Mouse (Mus musculus): Measurements from ENCODE around the gene Asf1b. TPM values are rescaled to one million over a fixed set of nuclear protein-coding genes. Genes with fewer than 3 reads are reported as not detected.
"Not testable (repeated sequence)": the region's sequence is repeated elsewhere in the genome, so short reads cannot be mapped to it uniquely, and the experiment has no call there.

Asf1b gene
- polyA plus RNA-seq, 1 experiment from 2014 or later: 12.8 TPM

GRCm38 (mm10) chr8:83981533-83981932 lies 26.2 kb downstream of the Asf1b start:
- Histone ChIP-seq H3K4me1 (replicated peaks) (peaks cover 20% of the 10 kb centered on the region), H3K9ac (no peak overlapping the region), H3K36me3 (peaks cover 56% of the 10 kb centered on the region), H3K4me2 (no peak overlapping the region), H3K4me3 (no peak overlapping the region), H3K27me3 (no peaks in the 10 kb centered on the region), H3K27ac (replicated peaks) (no peak overlapping the region), H3K9me3 (no peaks in the 10 kb centered on the region)
- WGBS: 95% methylated on average over 7 of the region's 7 CpGs
- ATAC-seq (ENCODE audit: low FRiP score, low read depth): no peak

GRCm38 (mm10) chr8:83982449-83982848 lies 27.1 kb downstream of the Asf1b start:
- peaks cover 11% of the 10 kb centered on the region for H3K4me1 ChIP-seq (replicated peaks)
- no peak overlapping the region for H3K9ac ChIP-seq
- no peak for ATAC-seq (ENCODE audit: low FRiP score, low read depth)
- no peak overlapping the region for H3K4me3 ChIP-seq
- H3K27me3 ChIP-seq: no peaks in the 10 kb centered on the region
- H3K27ac ChIP-seq (replicated peaks): no peak overlapping the region
- H3K9me3 ChIP-seq: no peaks in the 10 kb centered on the region
- H3K36me3 ChIP-seq: peaks cover 65% of the 10 kb centered on the region
- no peak overlapping the region for H3K4me2 ChIP-seq
- WGBS: 93% methylated on average over 4 of the region's 4 CpGs

DNA sequence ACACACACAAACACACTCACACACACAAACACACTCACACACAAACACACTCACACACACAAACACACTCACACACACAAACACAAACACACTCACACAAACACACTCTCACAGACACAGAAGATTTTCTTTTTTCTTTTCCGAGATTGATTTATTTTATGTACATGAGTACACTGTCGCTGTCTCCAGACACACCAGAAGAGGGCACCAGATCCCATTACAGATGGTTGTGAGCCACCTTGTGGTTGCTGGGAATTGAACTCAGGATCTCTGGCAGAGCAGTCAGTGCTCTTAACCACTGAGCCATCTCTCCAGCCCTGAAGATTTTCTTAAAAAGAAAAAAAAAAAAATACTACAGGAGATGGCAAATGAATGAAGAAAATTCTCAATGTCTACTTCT lies 27.9 kb downstream of the Asf1b start:
- WGBS: 98% methylated on average over 2 of the region's 2 CpGs
- not testable (repeated sequence) for H3K9ac ChIP-seq; ATAC-seq (ENCODE audit: low FRiP score, low read depth); H3K27me3 ChIP-seq; H3K4me3 ChIP-seq; H3K4me1 ChIP-seq (replicated peaks); H3K27ac ChIP-seq (replicated peaks); H3K4me2 ChIP-seq; H3K9me3 ChIP-seq
- peaks cover 73% of the 10 kb centered on the region for H3K36me3 ChIP-seq

GRCm38 (mm10) chr8:83989243-83989642 lies 33.9 kb downstream of the Asf1b start:
- WGBS: 92% methylated on average over 7 of the region's 7 CpGs
- Histone ChIP-seq H3K9me3 (no peaks in the 10 kb centered on the region), H3K27me3 (no peaks in the 10 kb centered on the region), H3K9ac (no peak overlapping the region), H3K27ac (replicated peaks) (no peak overlapping the region), H3K36me3 (peaks cover 80% of the 10 kb centered on the region), H3K4me2 (no peak overlapping the region), H3K4me1 (replicated peaks) (no peaks in the 10 kb centered on the region), H3K4me3 (no peak overlapping the region)
- no peak for ATAC-seq (ENCODE audit: low FRiP score, low read depth)

DNA sequence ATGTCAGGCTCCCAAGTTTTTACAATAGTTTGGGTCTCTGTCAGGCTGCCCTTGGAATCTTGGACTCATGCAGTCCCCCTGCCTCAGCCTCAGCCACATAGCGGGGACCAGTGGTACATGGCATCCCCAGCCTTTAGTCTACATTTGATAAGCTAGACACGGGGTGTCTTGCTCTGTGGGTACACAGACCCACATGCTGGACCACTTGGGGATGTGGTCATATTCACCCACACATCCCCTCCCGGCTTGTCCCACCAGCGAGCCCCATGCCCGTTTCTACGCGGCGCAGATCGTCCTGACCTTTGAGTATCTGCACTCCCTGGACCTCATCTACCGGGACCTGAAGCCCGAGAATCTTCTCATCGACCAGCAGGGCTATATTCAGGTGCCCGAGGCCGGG lies 34.9 kb downstream of the Asf1b start:
- H3K27me3 ChIP-seq: no peaks in the 10 kb centered on the region
- no peaks in the 10 kb centered on the region for H3K9me3 ChIP-seq
- no peak overlapping the region for H3K9ac ChIP-seq
- no peak for ATAC-seq (ENCODE audit: low FRiP score, low read depth)
- H3K36me3 ChIP-seq: peaks cover 81% of the 10 kb centered on the region
- WGBS: 94% methylated on average over 14 of the region's 14 CpGs
- no peak overlapping the region for H3K4me3 ChIP-seq
- H3K27ac ChIP-seq (replicated peaks): no peak overlapping the region
- H3K4me2 ChIP-seq: no peak overlapping the region
- H3K4me1 ChIP-seq (replicated peaks): no peaks in the 10 kb centered on the region

GRCm38 (mm10) chr8:83992488-83992887 lies 37.2 kb downstream of the Asf1b start:
- 83% methylated on average over 2 of the region's 2 CpGs for WGBS
- Histone ChIP-seq H3K4me2 (no peak overlapping the region), H3K9ac (no peak overlapping the region), H3K27ac (replicated peaks) (no peak overlapping the region), H3K4me3 (no peak overlapping the region), H3K27me3 (no peaks in the 10 kb centered on the region), H3K36me3 (peaks cover 60% of the 10 kb centered on the region), H3K4me1 (replicated peaks) (peaks cover 9% of the 10 kb centered on the region), H3K9me3 (no peaks in the 10 kb centered on the region)
- no peak for ATAC-seq (ENCODE audit: low FRiP score, low read depth)

- 92% methylated on average over 3 of the region's 3 CpGs for WGBS
- H3K36me3 ChIP-seq: peaks cover 47% of the 10 kb centered on the region
- no peak overlapping the region for H3K27ac ChIP-seq (replicated peaks)
- ATAC-seq (ENCODE audit: low FRiP score, low read depth): no peak
- H3K9me3 ChIP-seq: no peaks in the 10 kb centered on the region
- peaks cover 17% of the 10 kb centered on the region for H3K4me1 ChIP-seq (replicated peaks)
- no peaks in the 10 kb centered on the region for H3K27me3 ChIP-seq
- H3K4me3 ChIP-seq: no peak overlapping the region
- no peak overlapping the region for H3K9ac ChIP-seq
- H3K4me2 ChIP-seq: no peak overlapping the region
These were observed 38.7 kb downstream of the Asf1b start for GRCm38 (mm10) chr8:83994030-83994429.

DNA sequence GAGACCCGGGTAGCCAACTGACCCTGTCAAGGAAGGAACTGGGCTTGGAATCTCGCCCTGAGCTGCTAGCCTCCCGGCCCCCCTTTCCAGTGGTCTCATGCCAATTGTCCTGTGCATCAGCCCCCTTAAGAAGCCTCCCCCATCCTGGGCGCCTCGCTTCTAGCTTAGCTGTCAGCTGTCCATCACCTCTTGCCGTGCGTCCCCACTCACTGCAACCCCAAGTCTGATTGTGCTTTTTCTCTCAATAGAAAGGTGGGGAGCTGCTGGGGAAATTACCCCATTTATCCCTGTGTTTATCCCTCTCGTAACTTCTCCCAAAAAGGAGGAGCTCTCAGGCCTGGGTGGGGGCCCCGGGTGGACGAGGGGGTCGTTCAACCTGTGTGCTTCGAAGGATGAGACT lies 40.7 kb downstream of the Asf1b start:
- H3K27me3 ChIP-seq: peaks cover 6% of the 10 kb centered on the region
- peaks cover 29% of the 10 kb centered on the region for H3K36me3 ChIP-seq
- peak overlapping the region; percentile 81; the same call in 1 of the 2 replicates for H3K9ac ChIP-seq
- H3K4me2 ChIP-seq: peak overlapping the region; percentile 92
- H3K4me3 ChIP-seq: peak overlapping the region; percentile 74; the same call in 1 of the 2 replicates
- H3K9me3 ChIP-seq: no peaks in the 10 kb centered on the region
- H3K4me1 ChIP-seq (replicated peaks): peaks cover 25% of the 10 kb centered on the region
- ATAC-seq (ENCODE audit: low FRiP score, low read depth): no peak; the same call in 1 of the 2 replicates
- H3K27ac ChIP-seq (replicated peaks): no peak overlapping the region
- 15% methylated on average over 12 of the region's 12 CpGs for WGBS

DNA sequence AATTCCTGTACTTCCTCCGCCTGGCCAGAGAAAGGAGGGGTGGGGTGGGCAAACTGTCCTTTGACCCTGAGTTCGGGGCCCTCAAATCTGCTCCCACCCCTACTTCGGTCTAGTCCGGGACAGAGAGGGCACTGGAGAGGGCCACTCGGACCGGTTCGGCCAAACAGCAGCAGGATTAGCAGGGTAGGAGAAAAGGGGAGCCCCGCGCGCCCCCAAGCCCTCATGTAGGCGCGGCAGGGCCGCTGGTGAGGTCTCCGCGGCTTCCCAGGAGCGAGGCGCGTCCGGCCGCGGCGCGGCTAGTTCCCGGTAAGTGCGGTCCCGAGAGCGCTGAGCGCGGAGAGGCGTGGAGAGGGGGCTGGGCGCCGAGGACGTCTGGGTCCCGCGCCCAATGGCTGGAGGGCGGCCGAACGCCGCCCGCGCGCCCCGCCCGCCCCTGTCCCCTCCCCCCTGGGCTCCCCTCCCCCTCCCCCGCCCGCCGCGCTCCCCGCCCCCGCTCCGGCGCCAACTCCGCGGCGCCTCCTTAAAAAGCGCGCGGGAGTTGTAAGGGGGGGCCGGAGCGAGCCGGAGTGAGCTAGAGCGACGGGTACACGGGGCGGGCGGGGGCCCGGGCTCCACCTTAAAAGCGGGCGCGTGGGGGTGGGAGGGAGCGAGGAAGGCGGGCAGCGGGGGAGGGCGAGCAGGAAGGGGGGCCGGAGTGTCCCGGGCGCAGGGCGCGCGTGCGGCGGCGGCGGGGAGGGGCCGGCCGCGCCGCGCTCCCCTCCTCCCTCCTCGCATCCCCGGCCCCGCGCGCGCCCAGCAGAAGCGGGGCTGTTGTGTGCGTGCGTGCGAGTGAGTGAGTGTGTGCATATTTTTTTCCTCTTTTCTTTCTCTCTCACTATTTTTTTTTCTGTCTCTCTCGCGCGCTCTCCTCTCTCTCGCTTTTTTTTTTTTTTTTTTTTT lies 41.5 kb downstream of the Asf1b start:
- Histone ChIP-seq H3K4me2 (peak overlapping the region; percentile 92), H3K4me1 (replicated peaks) (peaks cover 31% of the 10 kb centered on the region), H3K27me3 (peaks cover 14% of the 10 kb centered on the region), H3K36me3 (peaks cover 22% of the 10 kb centered on the region), H3K4me3 (peak overlapping the region; percentile 74), H3K27ac (replicated peaks) (peak overlapping the region; percentile 91), H3K9ac (peak overlapping the region; percentile 81), H3K9me3 (no peaks in the 10 kb centered on the region)
- ATAC-seq (ENCODE audit: low FRiP score, low read depth): peak; percentile 73
- under 1% methylated on average over 51 of the region's 103 CpGs for WGBS

- no peaks in the 10 kb centered on the region for H3K9me3 ChIP-seq
- peak within 1 kb of the TSS; percentile 91 for H3K27ac ChIP-seq (replicated peaks)
- peak within 1 kb of the TSS; percentile 79 for H3K4me3 ChIP-seq
- peak within 1 kb of the TSS; percentile 92 for H3K4me2 ChIP-seq
- peaks cover 15% of the 10 kb centered on the region for H3K36me3 ChIP-seq
- ATAC-seq (ENCODE audit: low FRiP score, low read depth): no peak
- under 1% methylated on average over 41 of the region's 112 CpGs for WGBS
- H3K4me1 ChIP-seq (replicated peaks): peaks cover 31% of the 10 kb centered on the region
- H3K27me3 ChIP-seq: peaks cover 14% of the 10 kb centered on the region
- H3K9ac ChIP-seq: peak within 1 kb of the TSS; percentile 81
These were observed 42.3 kb downstream of the Asf1b start, which contains the start of gene Samd1 for GRCm38 (mm10) chr8:83997511-83998141. Gene Samd1 (plus strand): TSS chr8:83997672.

DNA sequence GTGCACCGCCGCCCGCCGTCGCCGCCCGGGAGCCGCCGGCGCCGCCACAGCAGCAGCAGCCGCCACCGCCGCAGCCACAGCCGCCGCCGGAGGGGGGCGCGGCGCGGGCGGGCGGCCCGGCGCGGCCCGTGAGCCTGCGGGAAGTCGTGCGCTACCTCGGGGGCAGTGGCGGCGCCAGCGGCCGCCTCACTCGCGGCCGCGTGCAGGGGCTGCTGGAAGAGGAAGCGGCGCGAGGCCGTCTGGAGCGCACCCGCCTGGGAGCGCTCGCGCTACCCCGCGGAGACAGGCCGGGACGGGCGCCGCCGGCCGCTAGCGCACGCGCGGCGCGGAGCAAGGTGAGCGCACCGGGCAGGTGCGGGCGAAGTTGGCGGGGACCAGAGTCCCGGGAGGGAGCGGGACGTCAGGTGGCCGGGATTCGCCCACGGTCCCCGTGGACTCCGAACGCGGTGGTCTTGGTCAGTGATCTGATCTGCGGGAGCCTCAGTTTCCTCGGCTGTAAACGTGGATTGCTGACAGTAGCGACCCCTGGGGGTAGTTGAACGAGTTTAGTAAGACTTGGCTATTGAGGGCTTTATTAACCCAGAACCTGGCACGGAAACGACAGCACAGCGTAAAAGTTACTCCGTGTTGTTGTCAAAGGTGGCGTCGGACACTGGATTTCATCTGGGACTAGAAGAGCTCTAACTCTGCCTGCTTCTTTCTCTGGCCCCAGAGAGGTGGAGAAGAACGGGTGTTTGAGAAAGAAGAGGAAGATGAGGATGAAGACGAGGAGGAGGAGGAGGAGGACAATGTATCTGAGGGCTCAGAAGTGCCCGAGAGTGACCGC lies 43.1 kb downstream of the Asf1b start:
- Histone ChIP-seq H3K27ac (replicated peaks) (peak overlapping the region; percentile 86), H3K9ac (peak overlapping the region; percentile 71), H3K9me3 (no peaks in the 10 kb centered on the region), H3K4me1 (replicated peaks) (peaks cover 31% of the 10 kb centered on the region), H3K4me2 (peak overlapping the region; percentile 92), H3K4me3 (peak overlapping the region; percentile 79), H3K36me3 (peaks cover 13% of the 10 kb centered on the region), H3K27me3 (peaks cover 17% of the 10 kb centered on the region)
- peak; percentile 6; the same call in 1 of the 2 replicates for ATAC-seq (ENCODE audit: low FRiP score, low read depth)
- under 1% methylated on average over 89 of the region's 92 CpGs for WGBS

Data from hindbrain, embryonic 15.5 days (tissue).